ENCODE assay signal across 10 mouse cellular contexts in genomic region chr4:87767711-87768561, GRCm38 (mm10).
A peak's percentile ranks its signal among the peaks of the same experiment; 100 is the strongest.
DNase-seq lines count a peak whose midpoint lies in the region; ATAC-seq and TF ChIP-seq lines count a peak whose summit lies in the region.
"Had no signal": no experiment of that assay in that cellular context is flagged by ENCODE, and none has a peak within 500 bp of the region (broad histone marks: within the 10 kb centered on the region; RNA-seq: fewer than 3 reads in every experiment).

No protein-coding gene starts in this region.

- H3K4me3 ChIP-seq in forebrain, postnatal 0 days (ENCODE audit: low read depth, low read length): no peak overlapping the region
- no peak overlapping the region for H3K4me3 ChIP-seq in midbrain, embryonic 10.5 days

- TF ChIP-seq CTCF in forebrain, postnatal 0 days (IDR thresholded peaks at IDR 0.05; ENCODE audit: low read depth): no peak

- no peaks in the 10 kb centered on the region for H3K4me1 ChIP-seq in forebrain, postnatal 0 days (ENCODE audit: insufficient read depth)
- H3K4me1 ChIP-seq in midbrain, embryonic 10.5 days: peaks cover 20% of the 10 kb centered on the region

- H3K9me3 ChIP-seq in forebrain, postnatal 0 days (ENCODE audit: low read length): no peaks in the 10 kb centered on the region
- H3K9me3 ChIP-seq in midbrain, embryonic 10.5 days (replicated peaks): no peaks in the 10 kb centered on the region

- DNase-seq in right cerebral cortex, postnatal 14 days: peak; percentile 11
- DNase-seq in right cerebral cortex, postnatal 4 days: no peak
- no peak for DNase-seq in forebrain, postnatal 0 days
- DNase-seq in midbrain, embryonic 10.5 days (ENCODE audit: low spot score): peak; percentile 66
- no peak for DNase-seq in natural killer cell, adult 2 months (ENCODE audit: low spot score in 2 of 2)
- no peak for DNase-seq in thymus, postnatal 36 days
- DNase-seq in adrenal gland, postnatal 36 days: no peak
- DNase-seq: liver had no signal

- H3K9ac ChIP-seq in forebrain, postnatal 0 days: no peak overlapping the region

- H3K4me2 ChIP-seq in forebrain, postnatal 0 days (ENCODE audit: low read depth): no peak overlapping the region

- ATAC-seq in forebrain, postnatal 0 days: peak; percentile 57
- ATAC-seq in erythroblast, adult 5-6 weeks (replicated peaks; ENCODE audit: low FRiP score, poor library complexity, severe bottlenecking): no peak
- ATAC-seq: Patski had no signal

- no peaks in the 10 kb centered on the region for H3K27me3 ChIP-seq in forebrain, postnatal 0 days (ENCODE audit: insufficient read depth, low read length)
- no peaks in the 10 kb centered on the region for H3K27me3 ChIP-seq in midbrain, embryonic 10.5 days (ENCODE audit: low read depth, poor library complexity, severe bottlenecking)
- H3K27me3 ChIP-seq: Patski had no signal

- WGBS in forebrain, postnatal 0 days: 27% methylated on average over 11 of the region's 11 CpGs
- WGBS in midbrain, embryonic 10.5 days: 30% methylated on average over 11 of the region's 11 CpGs

- H3K27ac ChIP-seq in forebrain, postnatal 0 days (ENCODE audit: low read depth, low read length): no peak overlapping the region
- peak overlapping the region; percentile 74 for H3K27ac ChIP-seq in midbrain, embryonic 10.5 days (replicated peaks)

- no peaks in the 10 kb centered on the region for H3K36me3 ChIP-seq in forebrain, postnatal 0 days (ENCODE audit: insufficient read depth)
- H3K36me3 ChIP-seq in midbrain, embryonic 10.5 days: peaks cover 4% of the 10 kb centered on the region

Comparison
In these comparisons a context has a peak if more than half of its experiments do, and no peak if none do; other contexts are left out.
1. DNase-seq: peak in right cerebral cortex, postnatal 14 days (single experiment) and midbrain, embryonic 10.5 days (single experiment); none in right cerebral cortex, postnatal 4 days (single experiment), forebrain, postnatal 0 days (single experiment), natural killer cell, adult 2 months (0 of 2), thymus, postnatal 36 days (0 of 2) and adrenal gland, postnatal 36 days (0 of 2).